Mouse (Mus musculus) neural tube, embryonic 11.5 days (tissue): Measurements from ENCODE around the gene Dglucy. TPM values are rescaled to one million over a fixed set of nuclear protein-coding genes. Genes with fewer than 3 reads are reported as not detected.
A peak's percentile ranks its signal among the peaks of the same experiment; 100 is the strongest.

Source experiments
- ATAC-seq: fragments of 200-750 bp; cut with Nextera tagmentation; 2 replicates; pipeline ENCODE4 v1.8.0; 2017; ENCODE audit warnings: moderate number of reproducible peaks, mild to moderate bottlenecking, moderate TSS enrichment, moderate library complexity; ENCODE audit not compliant: insufficient read depth, low FRiP score, low TSS enrichment
- DNase-seq: peaks from one replicate; pipeline ENCODE4 v3.0.0-alpha.2; 2015; ENCODE audit warnings: low spot score
- H3K27ac ChIP-seq: fragments of 300-500 bp; sonication (generic); 2 replicates; pipeline ENCODE4 v1.5.1; 2014; ENCODE audit warnings: low read depth, mild to moderate bottlenecking, low read length
- H3K27me3 ChIP-seq: fragments of 300-500 bp; sonication (generic); 2 replicates; pipeline ENCODE4 v1.6.1; 2014; ENCODE audit warnings: mild to moderate bottlenecking, low read length, mixed read lengths; ENCODE audit not compliant: control insufficient read depth, insufficient read depth
- H3K36me3 ChIP-seq: fragments of 300-500 bp; sonication (generic); 2 replicates; pipeline ENCODE4 v1.6.1; 2014; ENCODE audit warnings: mild to moderate bottlenecking, low read length, moderate library complexity, mixed read lengths; ENCODE audit not compliant: control insufficient read depth, insufficient read depth
- H3K4me1 ChIP-seq: fragments of 300-500 bp; sonication (generic); 2 replicates; pipeline ENCODE4 v1.6.1; 2014; ENCODE audit warnings: low read length, mixed read lengths; ENCODE audit not compliant: control insufficient read depth, insufficient read depth
- H3K4me2 ChIP-seq: fragments of 300-500 bp; sonication (generic); 2 replicates; pipeline ENCODE4 v1.6.1; 2014; ENCODE audit warnings: low read depth, mild to moderate bottlenecking, moderate library complexity
- H3K4me3 ChIP-seq: fragments of 300-500 bp; sonication (generic); 2 replicates; pipeline ENCODE4 v1.5.1; 2014; ENCODE audit warnings: low read depth, low read length
- H3K9ac ChIP-seq: fragments of 300-500 bp; sonication (generic); 2 replicates; pipeline ENCODE4 v1.6.1; 2014; ENCODE audit warnings: mild to moderate bottlenecking, low read length
- H3K9me3 ChIP-seq: fragments of 300-500 bp; sonication (generic); 2 replicates; pipeline ENCODE4 v1.6.1; 2016; ENCODE audit warnings: low read length; ENCODE audit not compliant: control insufficient read depth
- WGBS: fragments of 180-500 bp; shearing (Covaris S2); extraction: QIAGEN DNeasy Blood & Tissue Kit; methylation state at CpG from one replicate; pipeline ENCODE4 v1.1.7; 2014; 5-methylcytosine and 5-hydroxymethylcytosine counted together
- polyA plus RNA-seq: library from polyadenylated mRNA; unstranded; fragments of >200 nt; fragmentation: Nextera tagmentation; extraction: Ambion mirVana; gene quantifications from 2 replicates; pipeline ENCODE4 v1.2.1, GENCODE M21; 2014

The Dglucy gene
- 0.51 and 0.73 TPM in 2 replicates for polyA plus RNA-seq

DNA sequence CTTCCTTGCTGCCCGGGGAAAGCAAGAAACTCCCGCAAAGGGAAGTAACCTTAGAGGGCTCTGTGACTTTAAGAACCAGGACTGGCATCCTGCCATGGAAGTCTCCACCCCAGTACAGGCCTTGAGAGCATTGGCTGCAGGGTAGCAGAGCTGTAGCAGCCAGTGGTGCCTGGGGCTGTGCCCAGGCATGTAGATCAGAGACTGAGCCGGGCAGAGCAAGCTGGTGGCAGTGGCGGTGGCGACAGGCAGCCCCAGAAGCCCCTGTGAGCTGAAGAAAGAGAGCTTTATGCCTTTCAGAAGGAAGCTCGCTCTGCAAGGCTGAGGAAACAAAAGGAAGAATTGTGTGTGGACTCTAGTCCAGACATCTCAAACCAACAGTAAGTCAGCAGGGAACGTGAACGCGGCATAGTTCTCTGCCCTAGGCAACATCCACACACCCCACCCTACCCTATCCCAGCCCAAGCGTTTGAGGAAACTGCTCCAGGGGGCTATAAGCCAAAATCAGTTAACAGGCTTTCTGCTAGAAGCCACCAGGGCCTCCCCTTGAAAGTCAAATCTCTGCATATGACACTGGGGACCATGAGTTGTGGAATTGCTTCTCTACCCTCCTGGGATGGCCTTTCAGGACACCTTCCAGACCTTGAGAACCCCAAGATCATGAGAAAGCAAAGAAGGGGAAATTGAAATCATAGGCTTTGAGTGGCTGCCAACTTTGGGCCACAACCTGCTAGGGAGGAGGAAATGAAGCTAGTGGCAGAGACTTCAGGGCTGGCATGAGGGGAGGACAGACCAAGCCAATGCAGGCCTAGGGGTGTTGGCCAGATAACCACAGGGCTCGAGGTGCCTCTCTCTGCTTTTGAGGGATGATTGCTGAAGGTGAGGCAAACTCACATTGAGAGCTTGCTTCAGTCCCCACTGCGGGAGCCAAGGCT lies at the start of gene Dglucy:
Gene Dglucy, plus strand, starts transcription at position 124 of the 932 bp plus-strand sequence.
- Histone ChIP-seq H3K9ac (no peak within 1 kb of the TSS), H3K27ac (peak within 1 kb of the TSS; percentile 10; the same call in 1 of the 2 replicates), H3K4me3 (no peak within 1 kb of the TSS), H3K4me2 (no peak within 1 kb of the TSS), H3K9me3 (no peaks in the 10 kb centered on the region), H3K27me3 (no peaks in the 10 kb centered on the region), H3K36me3 (no peaks in the 10 kb centered on the region), H3K4me1 (no peaks in the 10 kb centered on the region)
- 68% methylated on average over 12 of the region's 12 CpGs for WGBS
- ATAC-seq (peak; percentile 65; the same call in 1 of the 2 replicates), DNase-seq (peak; percentile 37)

DNA sequence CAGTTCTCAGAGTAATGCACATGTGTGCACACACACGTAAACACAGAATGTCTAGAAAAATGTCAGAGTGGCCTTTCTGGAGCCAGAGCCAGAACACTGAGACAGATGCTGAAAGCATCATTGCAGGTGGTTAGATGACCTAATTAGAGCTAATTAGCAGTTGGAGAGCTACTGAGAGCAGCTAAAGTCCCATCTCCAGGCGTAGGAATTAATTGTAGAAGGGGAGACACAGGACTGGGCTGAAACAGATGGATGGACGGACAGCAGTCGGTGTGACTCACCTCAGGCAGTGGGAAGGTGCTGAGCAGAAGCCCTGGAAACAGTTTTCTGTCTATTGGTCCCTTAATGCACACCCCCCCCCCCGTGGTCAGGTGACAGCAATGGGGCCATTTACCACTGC lies 43.7 kb upstream of the Dglucy start:
- 70% methylated on average over 5 of the region's 5 CpGs for WGBS
- H3K4me3 ChIP-seq = no peak overlapping the region

DNA sequence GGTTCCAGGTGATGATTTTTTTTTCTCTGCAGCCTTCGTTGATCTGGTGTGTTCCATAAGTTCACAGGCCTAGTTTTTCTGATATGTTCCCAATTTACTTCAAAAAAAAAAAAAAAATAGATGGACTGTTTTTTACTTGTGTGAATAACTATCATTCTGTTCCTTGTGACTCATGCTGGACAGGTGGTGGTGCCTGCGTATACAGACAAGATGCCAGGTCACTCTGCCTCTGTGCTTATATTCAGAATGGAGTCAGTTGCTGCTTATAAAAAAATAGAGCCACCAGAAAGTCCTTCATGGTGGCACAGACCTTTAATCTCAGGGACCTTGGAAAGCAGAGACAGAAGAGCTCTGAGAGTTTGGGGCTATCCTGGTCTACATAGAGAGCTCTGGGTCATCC lies 43.3 kb upstream of the Dglucy start:
- ATAC-seq (no peak), DNase-seq (no peak)
- 88% methylated on average over 2 of the region's 2 CpGs for WGBS
- H3K4me1 ChIP-seq = no peaks in the 10 kb centered on the region
- no peak overlapping the region for H3K27ac ChIP-seq
- no peak overlapping the region for H3K4me3 ChIP-seq
- H3K36me3 ChIP-seq = no peaks in the 10 kb centered on the region
- H3K4me2 ChIP-seq = no peak overlapping the region
- no peaks in the 10 kb centered on the region for H3K27me3 ChIP-seq
- no peaks in the 10 kb centered on the region for H3K9me3 ChIP-seq
- H3K9ac ChIP-seq = no peak overlapping the region

More for the DNA sequence above, 43.7 kb upstream of the Dglucy start:
- ATAC-seq (no peak), DNase-seq (no peak)
- no peaks in the 10 kb centered on the region for H3K36me3 ChIP-seq
- H3K27ac ChIP-seq = no peak overlapping the region
- no peaks in the 10 kb centered on the region for H3K27me3 ChIP-seq
- no peaks in the 10 kb centered on the region for H3K9me3 ChIP-seq
- no peaks in the 10 kb centered on the region for H3K4me1 ChIP-seq
- H3K9ac ChIP-seq = no peak overlapping the region
- no peak overlapping the region for H3K4me2 ChIP-seq

GRCm38 (mm10) chr12:100738498-100738897 lies 40.4 kb upstream of the Dglucy start:
- Histone ChIP-seq H3K4me3 (no peak overlapping the region), H3K9me3 (no peaks in the 10 kb centered on the region), H3K9ac (no peak overlapping the region), H3K4me1 (no peaks in the 10 kb centered on the region), H3K36me3 (no peaks in the 10 kb centered on the region), H3K27ac (no peak overlapping the region), H3K4me2 (no peak overlapping the region), H3K27me3 (no peaks in the 10 kb centered on the region)
- no peak for ATAC-seq
- 81% methylated on average over 3 of the region's 3 CpGs for WGBS
- no peak for DNase-seq

DNA sequence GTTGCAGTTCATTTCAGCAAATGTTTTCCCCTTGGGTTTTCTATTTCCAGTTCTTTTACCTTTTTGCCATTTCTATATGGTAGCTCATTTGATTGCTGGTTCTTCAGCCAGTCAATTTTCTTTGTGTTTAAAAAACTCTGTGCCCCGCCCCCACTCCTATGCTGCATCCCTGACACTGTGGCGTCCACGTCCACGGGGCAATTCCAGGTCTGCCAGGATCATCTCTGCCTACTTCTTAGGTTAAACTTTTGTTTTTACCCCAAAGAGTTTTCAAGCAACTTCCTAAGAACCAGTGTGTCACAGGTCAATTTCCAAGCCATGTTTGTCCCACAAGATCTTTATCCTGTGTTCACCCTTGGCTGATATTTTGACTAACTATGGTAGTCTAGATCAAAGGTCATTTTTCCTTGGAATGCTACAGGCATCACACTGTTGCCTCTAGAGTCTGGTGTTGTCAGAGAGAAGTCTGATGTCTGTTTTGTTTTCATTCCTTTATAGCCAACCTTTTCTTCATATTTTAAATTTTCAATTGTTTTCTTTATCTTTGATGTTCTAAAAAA lies 39.8 kb upstream of the Dglucy start:
- Histone ChIP-seq H3K27ac (no peak overlapping the region), H3K9me3 (no peaks in the 10 kb centered on the region), H3K4me1 (no peaks in the 10 kb centered on the region), H3K27me3 (no peaks in the 10 kb centered on the region), H3K9ac (no peak overlapping the region), H3K4me3 (no peak overlapping the region), H3K4me2 (no peak overlapping the region), H3K36me3 (no peaks in the 10 kb centered on the region)
- ATAC-seq (no peak), DNase-seq (no peak)
- WGBS = 74% methylated on average over 4 of the region's 4 CpGs

DNA sequence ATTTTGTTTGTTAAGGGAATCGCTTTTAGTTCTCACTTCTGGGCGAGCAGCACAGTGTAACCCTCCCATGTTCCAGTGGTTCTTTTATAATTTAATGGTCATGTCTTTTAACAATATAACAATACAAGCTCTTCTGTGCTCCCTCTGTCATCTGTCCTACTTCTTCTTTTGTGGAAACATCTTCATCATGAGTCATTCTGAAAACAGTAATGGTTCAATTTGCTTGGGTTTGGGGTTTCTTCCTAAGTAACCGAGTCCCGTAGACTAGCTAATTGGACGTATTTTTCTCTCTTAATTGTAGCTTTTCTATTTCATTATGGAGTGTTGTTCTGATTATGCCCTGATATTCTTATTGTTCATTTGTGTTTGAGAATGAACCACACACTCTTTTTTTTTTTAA lies 38.5 kb upstream of the Dglucy start:
- DNase-seq = no peak

GRCm38 (mm10) chr12:100742468-100742867 lies 36.4 kb upstream of the Dglucy start:
- Histone ChIP-seq H3K4me3 (no peak overlapping the region), H3K27me3 (no peaks in the 10 kb centered on the region), H3K27ac (no peak overlapping the region), H3K36me3 (no peaks in the 10 kb centered on the region), H3K9me3 (no peaks in the 10 kb centered on the region), H3K4me2 (no peak overlapping the region), H3K9ac (no peak overlapping the region), H3K4me1 (no peaks in the 10 kb centered on the region)
- ATAC-seq = no peak
- DNase-seq = no peak
- WGBS = 69% methylated on average over 2 of the region's 2 CpGs

More for the DNA sequence above, 38.5 kb upstream of the Dglucy start:
- Histone ChIP-seq H3K4me3 (no peak overlapping the region), H3K27ac (no peak overlapping the region), H3K4me1 (no peaks in the 10 kb centered on the region), H3K9ac (no peak overlapping the region), H3K9me3 (no peaks in the 10 kb centered on the region), H3K4me2 (no peak overlapping the region), H3K36me3 (no peaks in the 10 kb centered on the region), H3K27me3 (no peaks in the 10 kb centered on the region)
- 92% methylated on average over 5 of the region's 5 CpGs for WGBS
- no peak for ATAC-seq

GRCm38 (mm10) chr12:100752977-100753376 lies 25.9 kb upstream of the Dglucy start:
- no peaks in the 10 kb centered on the region for H3K36me3 ChIP-seq
- 63% methylated on average over 1 of the region's 1 CpGs for WGBS
- no peaks in the 10 kb centered on the region for H3K27me3 ChIP-seq
- no peak overlapping the region for H3K4me2 ChIP-seq
- no peak for DNase-seq
- no peak overlapping the region for H3K4me3 ChIP-seq
- no peak for ATAC-seq
- H3K9ac ChIP-seq = no peak overlapping the region
- no peaks in the 10 kb centered on the region for H3K4me1 ChIP-seq
- H3K27ac ChIP-seq = no peak overlapping the region
- no peaks in the 10 kb centered on the region for H3K9me3 ChIP-seq

DNA sequence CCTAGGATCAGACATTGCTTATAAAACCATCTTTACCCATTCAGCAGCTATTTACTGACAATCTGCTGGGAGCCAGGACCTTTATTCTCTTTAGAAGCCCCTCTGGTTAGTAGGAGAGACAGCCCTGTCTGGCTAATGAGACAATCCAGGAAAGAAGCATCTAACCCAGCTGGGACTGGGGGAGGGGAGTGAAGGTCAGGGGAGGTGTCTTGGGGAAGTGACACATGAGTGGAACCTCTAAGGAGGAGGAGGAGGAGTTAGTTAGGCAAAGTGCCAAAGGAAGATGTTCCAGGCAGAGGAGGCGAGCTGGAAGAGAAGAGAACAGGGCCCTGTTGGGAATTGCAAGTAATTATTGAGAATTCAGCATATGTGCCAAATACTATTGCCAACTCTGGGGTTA lies 25.1 kb upstream of the Dglucy start:
- WGBS = 64% methylated on average over 1 of the region's 1 CpGs
- H3K27me3 ChIP-seq = no peaks in the 10 kb centered on the region
- no peak for DNase-seq

More for the DNA sequence above, 25.1 kb upstream of the Dglucy start:
- Histone ChIP-seq H3K36me3 (no peaks in the 10 kb centered on the region), H3K9me3 (no peaks in the 10 kb centered on the region), H3K9ac (no peak overlapping the region), H3K4me1 (no peaks in the 10 kb centered on the region), H3K4me3 (no peak overlapping the region), H3K4me2 (no peak overlapping the region), H3K27ac (no peak overlapping the region)
- no peak for ATAC-seq
